Mouse (Mus musculus) small intestine, adult 2 months (tissue): ENCODE results near the gene Tph2. TPM values are rescaled to one million over a fixed set of nuclear protein-coding genes. Genes with fewer than 3 reads are reported as not detected.

ENCODE experiments used
- H3K27ac ChIP-seq: fragments of 200-500 bp; 2 replicates; pipeline ENCODE4 v1.5.1; 2012; ENCODE audit warnings: low read depth, low read length, control low read depth, inconsistent platforms; ENCODE audit not compliant: insufficient read depth
- H3K27me3 ChIP-seq: fragments of 200-500 bp; 2 replicates; pipeline ENCODE4 v1.6.1; 2012; ENCODE audit warnings: mild to moderate bottlenecking, moderate library complexity, low read length, inconsistent platforms; ENCODE audit not compliant: control insufficient read depth, insufficient read depth
- H3K36me3 ChIP-seq: fragments of 200-500 bp; 2 replicates; pipeline ENCODE4 v1.6.1; 2012; ENCODE audit warnings: mild to moderate bottlenecking, low read length, control low read depth, inconsistent platforms; ENCODE audit not compliant: control insufficient read depth, insufficient read depth
- H3K4me1 ChIP-seq: fragments of 200-500 bp; 2 replicates; pipeline ENCODE4 v1.6.1; 2012; ENCODE audit warnings: low read length, inconsistent platforms, mixed read lengths; ENCODE audit not compliant: control insufficient read depth, insufficient read depth, insufficient read length
- H3K4me3 ChIP-seq: fragments of 200-500 bp; 2 replicates; pipeline ENCODE4 v1.5.1; 2012; ENCODE audit warnings: low read depth, mild to moderate bottlenecking, control low read depth, inconsistent platforms, low read length, moderate library complexity
- CTCF ChIP-seq: fragments of 200-500 bp; IDR thresholded peaks from 2 replicates; pipeline ENCODE4 v1.5.1; 2012; ENCODE audit warnings: low read depth, mild to moderate bottlenecking, control low read depth, inconsistent platforms, low read length, moderate library complexity, mixed read lengths; ENCODE audit not compliant: insufficient replicate concordance, insufficient read length; ENCODE audit errors: extremely low read depth
- POLR2A ChIP-seq: fragments of 200-500 bp; IDR thresholded peaks from 2 replicates; pipeline ENCODE4 v1.6.1; 2012; ENCODE audit warnings: low read depth, mild to moderate bottlenecking, control low read depth, inconsistent platforms, low read length, moderate library complexity
- WGBS: fragments of 180-500 bp; shearing (Covaris S2); methylation state at CpG from one replicate; pipeline ENCODE4 v1.1.7; 2018; 5-methylcytosine and 5-hydroxymethylcytosine counted together
- polyA plus RNA-seq: library from polyadenylated mRNA; depleted of rRNA; stranded (reverse); fragments of >200 nt; gene quantifications from 2 replicates; pipeline ENCODE4 v1.2.3, GENCODE M21; 2012; rRNA removed

Gene Tph2
- not detected in 2 replicates for polyA plus RNA-seq

- Histone ChIP-seq H3K4me1 (no peaks in the 10 kb centered on the region), H3K36me3 (no peaks in the 10 kb centered on the region), H3K27me3 (no peaks in the 10 kb centered on the region), H3K4me3 (no peak within 1 kb of the TSS), H3K27ac (no peak within 1 kb of the TSS)
- 10% methylated on average over 9 of the region's 9 CpGs for WGBS
- TF ChIP-seq CTCF: 0 out of 2 replicates have a peak, but pooled peaks have one; percentile 35
- no peak for TF ChIP-seq POLR2A
Observed at GRCm38 (mm10) chr10:115184697-115185096, at the start of gene Tph2. TSS of gene Tph2 (minus strand) at chr10:115185022.

- Histone ChIP-seq H3K36me3 (peaks cover 49% of the 10 kb centered on the region), H3K27me3 (no peaks in the 10 kb centered on the region), H3K4me3 (no peak overlapping the region), H3K4me1 (no peaks in the 10 kb centered on the region), H3K27ac (no peak overlapping the region)
- 72% methylated on average over 3 of the region's 3 CpGs for WGBS
- TF ChIP-seq CTCF: no peak
- no peak for TF ChIP-seq POLR2A
Observed at GRCm38 (mm10) chr10:115233798-115234197, 49.0 kb upstream of the Tph2 start.

DNA sequence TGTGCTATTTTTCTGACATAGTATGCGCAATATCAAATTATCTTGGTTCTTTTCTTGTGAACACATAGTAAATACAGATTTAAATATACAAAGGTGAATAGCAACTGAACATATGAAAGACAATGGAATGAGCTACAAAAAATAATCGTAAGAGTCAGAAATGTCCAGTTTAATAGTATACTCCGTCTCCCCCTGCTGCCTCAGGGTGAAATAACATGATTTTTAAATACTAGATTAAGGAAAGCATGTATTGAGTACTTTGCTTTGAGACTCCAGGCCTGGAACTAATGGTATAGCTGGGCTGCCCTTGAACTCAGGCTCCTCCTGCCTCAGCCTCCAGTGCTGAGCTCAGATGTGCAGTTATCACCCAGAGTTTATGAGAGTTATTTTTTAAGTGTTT lies 47.7 kb upstream of the Tph2 start:
- Histone ChIP-seq H3K36me3 (peaks cover 45% of the 10 kb centered on the region), H3K27ac (no peak overlapping the region), H3K27me3 (no peaks in the 10 kb centered on the region), H3K4me3 (no peak overlapping the region), H3K4me1 (no peaks in the 10 kb centered on the region)
- no peak for TF ChIP-seq CTCF
- TF ChIP-seq POLR2A: no peak
- WGBS: 89% methylated on average over 3 of the region's 3 CpGs

DNA sequence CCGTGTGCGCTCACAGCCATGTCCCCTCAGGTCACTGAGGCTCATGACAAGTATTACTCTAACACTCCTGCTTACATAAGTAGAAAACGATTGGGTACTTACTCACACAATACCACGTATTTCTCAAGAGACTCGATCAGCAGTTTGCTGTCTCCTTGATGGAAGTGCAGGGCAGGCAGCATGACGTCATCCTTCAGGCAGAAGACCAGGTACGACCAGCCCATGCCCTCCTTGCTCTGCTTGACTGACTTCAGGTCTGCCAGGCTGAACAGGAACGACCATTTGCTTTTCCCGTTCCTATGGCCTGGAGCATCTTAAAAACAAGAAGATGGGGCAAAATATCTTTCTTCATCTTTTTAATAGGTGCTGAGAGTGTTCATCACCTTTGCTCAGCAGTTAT lies 44.2 kb upstream of the Tph2 start:
- Histone ChIP-seq H3K27ac (no peak overlapping the region), H3K27me3 (no peaks in the 10 kb centered on the region), H3K4me1 (peaks cover under 1% of the 10 kb centered on the region; the same call in 1 of the 2 replicates), H3K36me3 (peaks cover 49% of the 10 kb centered on the region), H3K4me3 (no peak overlapping the region)
- no peak for TF ChIP-seq CTCF
- no peak for TF ChIP-seq POLR2A
- 83% methylated on average over 9 of the region's 9 CpGs for WGBS

DNA sequence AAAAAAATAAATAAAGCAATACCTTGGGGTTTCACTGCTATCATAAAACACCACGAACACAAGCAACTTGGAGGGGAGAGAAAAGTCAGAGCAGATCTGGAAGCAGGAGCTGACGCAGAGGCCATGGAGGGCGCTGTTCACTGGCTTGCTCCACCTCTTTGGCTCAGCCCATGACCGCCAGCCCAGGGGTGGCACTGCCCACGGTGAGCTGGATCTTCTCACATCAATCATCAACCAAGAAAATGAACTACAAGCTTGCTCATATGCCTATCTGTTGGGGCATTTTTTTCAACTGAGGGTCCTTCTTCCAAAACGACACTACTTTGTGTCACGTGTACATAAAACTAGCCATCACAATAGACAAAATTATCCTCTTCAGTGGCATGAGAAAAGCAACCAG lies 41.8 kb upstream of the Tph2 start:
- TF ChIP-seq CTCF (no peak), POLR2A (no peak)
- Histone ChIP-seq H3K4me1 (peaks cover 8% of the 10 kb centered on the region; the same call in 1 of the 2 replicates), H3K27ac (no peak overlapping the region), H3K36me3 (peaks cover 37% of the 10 kb centered on the region), H3K4me3 (no peak overlapping the region), H3K27me3 (no peaks in the 10 kb centered on the region)
- 91% methylated on average over 7 of the region's 7 CpGs for WGBS

- TF ChIP-seq CTCF (no peak), POLR2A (no peak)
- H3K27me3 ChIP-seq: no peaks in the 10 kb centered on the region
- no peak overlapping the region for H3K27ac ChIP-seq
- WGBS: 81% methylated on average over 3 of the region's 3 CpGs
- peaks cover 41% of the 10 kb centered on the region for H3K36me3 ChIP-seq
- H3K4me1 ChIP-seq: peaks cover 8% of the 10 kb centered on the region; the same call in 1 of the 2 replicates
- H3K4me3 ChIP-seq: no peak overlapping the region
Observed at GRCm38 (mm10) chr10:115223845-115224244, 39.0 kb upstream of the Tph2 start.

GRCm38 (mm10) chr10:115212916-115213580 lies 28.2 kb upstream of the Tph2 start:
- Histone ChIP-seq H3K27ac (no peak overlapping the region), H3K36me3 (peaks cover 60% of the 10 kb centered on the region), H3K4me3 (no peak overlapping the region), H3K27me3 (no peaks in the 10 kb centered on the region), H3K4me1 (no peaks in the 10 kb centered on the region)
- 92% methylated on average over 11 of the region's 11 CpGs for whole genome bisulfite sequencing
- TF ChIP-seq CTCF: no peak
- no peak for TF ChIP-seq POLR2A
